Mouse (Mus musculus): Measurements from ENCODE around the gene Hist1h2ab.
A peak's percentile ranks its signal among the peaks of the same experiment; 100 is the strongest.

Hist1h2ab gene

GRCm38 (mm10) chr13:23778339-23778738 is 27.4 kb downstream of the Hist1h2ab start:
- no peak for DNase-seq (ENCODE audit: low spot score)

DNA sequence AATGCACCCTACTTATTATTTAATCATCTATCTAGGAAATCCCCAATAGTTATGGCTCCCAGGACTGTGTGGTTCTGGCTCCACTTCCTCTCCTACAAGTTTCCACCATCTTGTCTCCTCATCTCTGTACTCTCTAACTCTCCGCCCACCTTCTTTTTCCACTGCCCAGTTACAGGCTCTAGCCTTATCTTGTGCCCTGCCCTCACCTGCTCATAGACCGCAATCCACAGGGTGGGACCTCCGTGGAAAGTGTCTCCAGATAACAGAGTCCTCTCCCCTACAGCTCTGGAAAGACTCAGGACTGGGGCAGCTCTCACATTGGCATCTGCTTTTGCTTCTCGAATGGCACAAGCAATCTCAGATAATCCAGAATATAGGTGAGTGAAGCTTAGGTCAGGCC is 28.1 kb downstream of the Hist1h2ab start:
- no peak for DNase-seq (ENCODE audit: low spot score)

DNA sequence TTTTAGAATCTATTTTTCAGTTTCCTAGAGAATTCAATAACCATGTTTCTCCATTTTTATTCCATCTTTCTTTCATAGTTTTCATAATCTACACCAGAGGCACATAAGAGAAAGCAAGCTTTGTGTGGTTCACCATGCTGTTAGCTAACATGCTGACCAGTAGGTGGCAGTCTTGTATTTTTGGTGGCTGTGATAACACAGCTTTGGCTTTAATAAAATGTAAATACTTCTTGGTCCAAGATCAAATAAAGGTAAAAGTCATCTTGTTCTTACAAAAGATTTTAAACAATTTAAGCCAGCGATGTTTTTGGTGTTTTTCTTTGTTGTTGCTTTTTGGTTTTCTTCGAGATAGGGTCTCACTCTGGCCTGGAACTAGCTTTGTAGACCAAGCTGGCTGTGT is 41.6 kb downstream of the Hist1h2ab start:
- DNase-seq (ENCODE audit: low spot score) = peak; percentile 51

DNA sequence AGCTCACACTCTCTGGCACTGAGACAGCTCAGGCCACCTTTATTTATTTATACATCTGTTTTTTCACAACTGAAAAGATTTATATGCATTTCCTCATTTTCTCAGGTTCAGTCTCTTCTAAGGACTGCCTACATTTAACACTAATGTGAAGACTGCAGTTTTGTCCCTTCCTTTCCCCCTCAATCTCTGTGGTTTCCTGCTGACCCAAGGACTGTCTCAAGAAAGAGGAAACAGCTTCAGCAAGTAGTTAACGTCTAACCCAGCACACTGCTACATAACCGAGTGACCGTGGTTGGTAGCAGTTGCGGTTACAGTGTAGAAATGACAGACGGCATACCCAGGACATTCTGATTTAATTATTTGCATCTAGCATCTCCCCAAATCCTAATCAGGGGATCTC is 48.5 kb downstream of the Hist1h2ab start:
- DNase-seq (ENCODE audit: low spot score) = no peak

Data from urinary bladder, postnatal 14 days (tissue).